Mouse (Mus musculus): Measurements from ENCODE around the gene Ly6g6f.

Gene Ly6g6f

GRCm38 (mm10) chr17:35106522-35106921 is 21.1 kb upstream of the Ly6g6f start:
- DNase-seq (ENCODE audit: low read depth in 1 of 2, low spot score in 2 of 2) = no peak

GRCm38 (mm10) chr17:35105740-35106389 is 20.5 kb upstream of the Ly6g6f start:
- no peak for DNase-seq (ENCODE audit: low read depth in 1 of 2, low spot score in 2 of 2)

GRCm38 (mm10) chr17:35104754-35105153 is 19.3 kb upstream of the Ly6g6f start:
- no peak for DNase-seq (ENCODE audit: low read depth in 1 of 2, low spot score in 2 of 2)

- DNase-seq (ENCODE audit: low read depth in 1 of 2, low spot score in 2 of 2) = no peak
These were observed 18.7 kb upstream of the Ly6g6f start for GRCm38 (mm10) chr17:35104079-35104478.

GRCm38 (mm10) chr17:35103221-35103690 is 17.8 kb upstream of the Ly6g6f start:
- no peak for DNase-seq (ENCODE audit: low read depth in 1 of 2, low spot score in 2 of 2)

DNA sequence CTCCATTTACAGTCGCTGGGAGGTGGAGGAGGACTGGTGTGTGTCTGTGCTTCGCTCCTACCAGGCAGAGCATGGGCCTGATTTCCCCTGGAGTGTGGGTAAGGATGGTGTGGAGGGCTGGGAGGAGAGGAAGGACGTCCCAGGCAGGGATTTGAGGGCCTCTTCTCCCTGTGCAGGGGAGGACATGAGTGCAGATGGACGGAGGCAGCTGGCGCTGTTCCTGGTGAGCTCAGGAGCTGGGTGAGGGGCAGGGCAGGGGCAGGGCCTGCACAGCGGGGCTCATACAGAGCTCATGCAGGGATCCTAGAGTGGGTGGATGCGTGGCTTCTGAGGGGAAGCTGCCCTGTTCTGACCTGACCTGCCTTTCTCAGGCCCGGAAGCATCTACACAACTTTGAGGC is 16.9 kb upstream of the Ly6g6f start:
- DNase-seq (ENCODE audit: low read depth in 1 of 2, low spot score in 2 of 2) = no peak

DNA sequence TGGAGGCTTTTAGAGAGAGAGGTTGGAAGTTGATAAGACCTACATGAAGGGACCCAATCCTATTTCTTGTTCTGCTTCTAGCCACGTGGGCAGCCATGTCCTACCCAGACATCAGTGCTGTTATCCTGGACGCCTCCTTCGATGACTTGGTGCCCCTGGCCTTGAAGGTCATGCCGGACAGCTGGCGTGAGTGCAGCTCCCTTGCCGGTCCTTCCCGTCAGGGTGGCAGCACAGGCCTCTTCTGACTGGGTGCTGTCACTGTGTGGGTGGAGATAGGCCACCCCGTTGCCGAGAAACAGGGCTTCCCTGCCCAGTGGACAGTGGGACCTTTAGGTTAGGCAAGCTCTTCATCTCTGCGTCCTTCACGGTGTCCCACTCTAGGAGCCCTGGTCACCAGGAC is 15.8 kb upstream of the Ly6g6f start:
- DNase-seq (ENCODE audit: low read depth in 1 of 2, low spot score in 2 of 2) = no peak

DNA sequence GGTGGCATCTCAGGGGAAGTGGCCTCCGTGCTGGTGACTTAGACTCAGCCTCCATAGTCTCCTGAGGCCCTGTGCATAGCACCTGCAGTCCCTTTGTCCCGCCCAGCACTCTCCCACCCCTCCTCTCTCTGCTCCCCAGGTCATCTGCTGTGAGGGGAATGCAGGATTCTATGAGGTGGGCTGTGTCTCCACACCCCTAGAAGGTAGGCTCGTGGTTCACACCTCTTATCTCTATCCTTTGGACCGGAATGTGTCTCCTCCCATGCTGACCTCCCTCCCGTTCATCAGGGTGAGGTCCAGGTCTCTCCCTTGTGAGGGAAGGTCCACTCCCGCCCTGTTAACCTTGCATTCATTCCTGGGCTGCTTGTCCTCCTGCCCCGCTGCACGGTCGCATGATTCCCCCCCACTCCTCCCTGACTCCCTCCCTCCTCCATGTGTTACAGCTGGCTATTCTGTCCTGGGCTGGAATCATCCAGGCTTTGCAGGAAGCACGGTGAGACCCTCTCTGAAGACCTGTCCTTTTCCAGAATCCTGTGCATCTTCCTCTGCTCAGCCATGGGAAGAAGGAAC is 14.9 kb upstream of the Ly6g6f start:
- DNase-seq (ENCODE audit: low read depth in 1 of 2, low spot score in 2 of 2) = no peak

- DNase-seq (ENCODE audit: low read depth in 1 of 2, low spot score in 2 of 2) = no peak
These were observed 11.8 kb upstream of the Ly6g6f start for GRCm38 (mm10) chr17:35097164-35097655.

DNA sequence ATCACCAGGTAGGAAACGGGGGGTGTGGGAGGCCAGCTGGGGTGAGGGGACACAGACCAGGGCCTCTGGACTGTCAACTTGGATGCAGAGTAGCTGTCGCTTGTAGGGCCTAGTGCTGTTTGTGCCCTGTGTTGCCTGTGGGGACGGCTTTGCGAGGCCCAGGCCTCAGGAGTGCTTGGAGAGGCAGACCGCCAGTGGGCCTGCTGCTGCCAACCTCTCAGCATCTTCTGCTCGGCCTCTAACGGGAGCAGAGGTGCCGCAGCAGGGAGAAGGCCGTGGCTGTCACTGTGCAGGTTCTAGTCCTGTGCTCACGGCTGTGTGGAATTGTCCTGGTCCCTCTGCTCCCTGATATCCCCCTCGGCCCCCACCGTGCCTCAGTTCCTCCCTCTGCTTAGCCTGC is 11.2 kb upstream of the Ly6g6f start:
- no peak for DNase-seq (ENCODE audit: low read depth in 1 of 2, low spot score in 2 of 2)

DNA sequence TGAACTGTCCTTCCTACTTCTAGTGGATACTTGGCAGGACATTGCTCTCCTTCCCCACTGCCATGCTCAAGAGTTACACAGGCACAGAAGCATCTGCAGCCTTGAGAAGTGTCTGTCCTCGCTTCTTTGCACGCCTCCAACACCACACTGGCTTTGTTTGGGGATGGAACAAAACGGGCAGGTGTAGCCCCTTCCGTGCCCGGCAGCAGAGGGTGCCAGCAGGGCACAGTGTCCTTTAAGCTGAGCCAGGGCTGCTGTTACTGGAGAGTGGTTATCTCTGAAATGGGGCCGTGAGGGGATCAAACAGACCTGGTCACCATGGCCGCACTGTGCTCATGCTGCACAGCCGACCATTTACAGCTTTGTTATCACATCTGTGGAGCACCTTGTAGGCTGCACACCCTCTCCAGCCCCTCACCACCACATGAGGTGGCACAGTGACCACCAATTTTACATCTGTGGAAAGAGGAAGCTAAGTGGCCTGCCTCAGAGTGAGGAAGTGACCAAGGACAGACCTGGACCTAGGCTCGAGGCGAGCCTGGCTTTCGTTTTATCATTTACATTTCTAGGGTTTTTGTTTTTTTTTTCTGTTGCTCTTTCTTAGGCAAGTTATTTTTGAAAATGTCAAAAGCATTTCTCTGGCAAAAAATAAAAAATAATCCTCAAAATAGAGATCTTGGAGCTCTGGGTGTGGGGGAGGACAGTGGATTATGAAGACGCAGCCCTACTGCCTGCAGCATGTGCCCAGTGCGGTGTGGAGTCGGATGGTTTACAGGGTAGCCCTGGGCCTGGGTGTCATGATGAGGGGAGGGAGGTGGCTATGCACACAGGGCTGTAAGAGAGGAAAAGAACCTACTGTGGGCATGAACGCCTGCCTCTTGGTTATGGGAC is 9.3 kb upstream of the Ly6g6f start:
- no peak for DNase-seq (ENCODE audit: low read depth in 1 of 2, low spot score in 2 of 2)

DNA sequence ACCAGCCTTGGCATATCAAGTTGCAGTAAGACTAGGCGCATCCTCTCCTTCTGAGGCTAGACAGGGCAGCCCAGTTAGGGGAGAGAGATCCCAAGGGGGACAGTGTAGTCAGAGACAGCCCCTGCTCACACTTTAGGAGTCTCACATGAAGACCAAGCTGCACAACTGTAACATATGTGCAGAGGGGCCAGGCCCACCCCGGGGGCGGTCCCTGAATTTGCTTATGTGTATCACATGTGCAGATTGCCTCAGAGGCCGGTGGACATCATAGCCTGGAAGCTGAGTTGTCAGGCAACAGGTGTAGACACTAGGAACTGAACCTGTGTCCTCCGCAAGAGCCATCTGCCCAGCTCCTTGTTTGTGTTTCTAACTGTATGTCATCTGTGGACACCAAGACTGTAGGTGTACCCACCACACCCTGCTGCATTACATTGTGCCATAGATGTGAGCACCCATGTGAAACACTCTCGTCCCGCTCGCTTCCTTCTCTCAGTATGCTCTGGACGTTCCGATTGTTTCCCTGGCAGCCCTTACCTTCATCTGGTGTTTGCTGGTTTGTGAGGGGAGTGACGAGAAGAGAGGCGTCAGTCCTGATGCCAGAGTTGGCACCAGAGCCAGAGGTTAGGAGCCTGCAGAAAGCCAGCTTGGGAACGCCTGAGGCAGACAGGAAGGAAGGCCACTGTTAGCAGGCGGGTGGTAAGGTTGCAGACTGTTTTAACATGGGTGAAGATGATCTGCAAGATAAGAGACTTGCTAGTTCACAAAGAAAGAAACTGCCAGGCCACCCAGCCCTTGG is 7.2 kb upstream of the Ly6g6f start:
- no peak for DNase-seq (ENCODE audit: low read depth in 1 of 2, low spot score in 2 of 2)

GRCm38 (mm10) chr17:35090166-35090932 is 4.9 kb upstream of the Ly6g6f start:
- no peak for DNase-seq (ENCODE audit: low read depth in 1 of 2, low spot score in 2 of 2)

DNA sequence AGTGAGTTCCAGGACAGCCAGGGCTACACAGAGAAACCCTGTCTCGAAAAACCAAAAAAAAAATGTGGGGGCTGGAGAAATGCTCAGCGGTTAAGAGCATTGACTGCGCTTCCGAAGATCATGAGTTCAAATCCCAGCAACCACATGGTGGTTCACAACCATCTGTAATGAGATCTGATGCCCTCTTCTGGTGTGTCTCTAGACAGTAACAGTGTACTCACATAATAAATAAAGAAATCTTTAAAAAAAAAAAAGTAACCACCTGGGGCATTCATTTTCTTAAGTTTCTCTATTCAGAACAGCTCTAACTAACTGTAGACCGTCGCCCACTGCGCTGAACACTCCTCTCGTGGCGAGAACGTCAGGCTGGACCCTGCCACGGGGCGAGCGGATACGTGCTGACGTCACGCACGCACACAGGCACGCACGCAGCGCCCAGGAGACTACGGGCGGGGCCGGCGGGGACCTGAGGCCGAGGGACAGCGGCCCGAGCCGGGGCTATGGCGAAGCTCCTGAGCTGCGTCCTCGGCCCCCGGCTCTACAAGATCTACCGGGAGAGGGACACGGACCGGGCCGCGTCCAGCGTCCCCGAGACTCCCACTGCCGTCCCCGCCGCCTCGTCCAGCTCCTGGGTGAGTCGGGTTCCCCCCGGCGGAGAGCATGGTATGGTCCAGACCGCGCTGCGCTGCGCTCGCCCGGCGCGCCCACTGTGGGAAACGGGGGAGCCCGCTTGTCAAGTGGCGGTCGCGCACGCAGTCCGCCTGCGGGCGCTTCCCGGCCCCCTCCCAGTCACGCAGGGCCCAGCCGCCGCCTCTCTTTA is 3.6 kb upstream of the Ly6g6f start, which contains the start of gene Abhd16a:
Gene Abhd16a (plus strand): TSS at position 439 of the 820 bp plus-strand sequence.
- peak; percentile 79 to 92 for DNase-seq (ENCODE audit: low read depth in 1 of 2, low spot score in 2 of 2)

- DNase-seq (ENCODE audit: low read depth in 1 of 2, low spot score in 2 of 2) = no peak
These were observed 2.7 kb upstream of the Ly6g6f start for GRCm38 (mm10) chr17:35088151-35088550.

DNA sequence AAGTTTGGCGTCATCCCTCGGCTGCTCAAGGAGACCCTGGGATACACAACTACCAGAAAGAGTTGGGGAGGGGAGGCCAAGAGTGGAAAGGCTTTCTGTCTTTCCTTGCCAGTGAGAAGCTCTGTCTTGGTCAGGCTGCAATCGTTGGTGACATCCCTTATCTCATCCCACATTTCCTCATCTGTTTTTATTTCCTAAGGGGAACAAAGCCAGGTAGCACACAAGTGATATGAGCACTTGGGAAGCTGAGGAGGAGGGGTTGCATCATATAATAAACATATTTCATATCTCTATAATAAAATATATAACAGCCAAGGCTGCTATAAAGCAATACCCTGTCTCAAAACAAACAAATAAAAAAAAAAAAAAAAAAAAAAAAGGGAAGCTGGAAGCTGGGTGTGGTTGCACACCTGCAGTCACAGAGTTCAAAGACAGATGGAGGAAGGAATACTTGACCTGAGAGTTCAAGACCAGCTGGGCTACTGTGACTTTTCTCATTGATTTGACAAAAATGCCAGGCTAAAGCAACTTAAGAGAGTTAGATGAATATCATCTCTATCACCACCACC is 1.4 kb downstream of the Ly6g6f start:
- DNase-seq (ENCODE audit: low read depth in 1 of 2, low spot score in 2 of 2) = no peak

DNA sequence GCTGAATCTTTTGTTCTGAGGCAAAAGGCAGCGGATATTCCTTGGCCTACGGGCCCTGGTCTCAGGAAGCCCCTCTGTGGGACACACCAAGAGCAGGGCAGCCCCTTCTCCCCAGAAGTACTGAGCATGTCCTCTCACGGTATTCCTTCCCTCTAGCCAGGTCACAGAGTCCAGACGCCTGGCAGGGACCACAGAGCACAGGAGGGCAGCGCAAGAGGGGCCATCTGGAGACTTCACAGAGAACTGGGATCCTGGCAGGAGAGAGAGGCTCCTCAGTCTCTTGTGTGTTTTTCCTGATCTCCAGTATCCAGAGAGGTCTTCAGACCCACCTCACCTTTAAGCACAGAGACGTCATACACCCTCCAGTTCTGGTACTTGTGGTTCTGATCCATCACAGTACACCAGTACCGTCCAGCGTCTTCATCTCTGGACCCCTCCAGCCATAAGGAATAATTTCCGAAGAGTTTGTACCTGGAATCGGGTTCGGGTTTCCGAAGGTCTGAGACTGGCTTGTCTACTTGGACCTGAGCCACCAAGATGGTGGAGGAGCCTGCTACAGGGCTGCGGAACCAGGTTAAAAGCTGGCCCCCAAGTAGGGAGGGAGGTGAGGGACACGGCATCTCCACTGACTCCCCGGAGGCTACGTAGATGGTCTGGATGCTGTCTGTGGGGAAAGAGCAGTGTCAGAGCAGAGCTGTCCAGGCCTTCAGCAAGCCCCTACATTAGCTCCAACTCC is 2.4 kb downstream of the Ly6g6f start:
- DNase-seq (ENCODE audit: low read depth in 1 of 2, low spot score in 2 of 2) = no peak

DNA sequence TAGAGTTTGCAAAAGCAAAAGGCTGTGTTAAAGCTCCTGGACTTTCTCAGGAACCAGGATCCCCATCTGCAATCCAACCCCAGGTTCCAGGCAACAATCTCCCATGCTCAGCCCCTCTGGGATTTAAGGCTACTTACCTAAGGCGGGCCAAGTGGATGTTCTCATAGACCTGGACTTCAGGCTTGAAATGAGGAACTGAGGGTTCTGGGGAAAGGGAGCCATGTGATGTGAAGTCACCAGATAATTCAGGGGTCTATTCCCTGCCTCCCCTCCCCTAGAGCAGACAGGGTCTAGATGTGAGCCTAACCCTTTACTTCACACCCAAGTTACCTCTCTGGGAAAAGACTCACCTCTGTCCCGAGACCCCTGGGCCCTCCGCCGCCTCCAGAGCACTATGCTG is 4.7 kb downstream of the Ly6g6f start:
- DNase-seq (ENCODE audit: low read depth in 1 of 2, low spot score in 2 of 2) = no peak

Measured in monocyte, adult 2 months (primary cell).